Mouse (Mus musculus): ENCODE measurements around the gene Gm960. TPM values are rescaled to one million over a fixed set of nuclear protein-coding genes. Genes with fewer than 3 reads are reported as not detected.

The Gm960 gene
- polyA plus RNA-seq (2012; rRNA removed) = 0.83 and 0.86 TPM in 2 replicates

DNA sequence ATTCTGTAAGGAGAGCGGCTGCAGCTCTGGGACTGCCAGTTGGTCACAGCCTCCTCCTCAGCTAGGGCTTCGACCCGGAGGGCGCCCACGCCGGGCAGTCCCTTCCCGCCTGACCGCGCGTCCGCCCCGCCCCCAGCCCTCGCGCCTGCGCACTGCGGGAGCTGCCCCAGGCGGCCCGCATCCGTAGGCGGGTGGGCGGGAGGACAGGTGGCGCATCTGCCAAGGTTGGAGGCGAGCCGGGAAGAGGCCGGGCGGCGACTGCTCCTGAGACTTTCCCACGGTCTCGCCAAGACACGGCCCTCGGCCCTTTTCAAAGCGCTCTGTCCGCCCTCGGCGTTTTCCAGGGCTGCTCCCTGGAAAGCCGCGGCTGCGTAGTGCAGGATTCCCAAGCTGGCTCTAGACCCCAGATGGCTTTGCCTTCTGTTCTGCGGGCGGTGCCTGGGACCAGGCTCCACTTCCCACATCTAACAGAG lies at the start of gene Gm960:
Gene Gm960, minus strand, starts transcription at position 464 of the 473 bp plus-strand sequence.

DNA sequence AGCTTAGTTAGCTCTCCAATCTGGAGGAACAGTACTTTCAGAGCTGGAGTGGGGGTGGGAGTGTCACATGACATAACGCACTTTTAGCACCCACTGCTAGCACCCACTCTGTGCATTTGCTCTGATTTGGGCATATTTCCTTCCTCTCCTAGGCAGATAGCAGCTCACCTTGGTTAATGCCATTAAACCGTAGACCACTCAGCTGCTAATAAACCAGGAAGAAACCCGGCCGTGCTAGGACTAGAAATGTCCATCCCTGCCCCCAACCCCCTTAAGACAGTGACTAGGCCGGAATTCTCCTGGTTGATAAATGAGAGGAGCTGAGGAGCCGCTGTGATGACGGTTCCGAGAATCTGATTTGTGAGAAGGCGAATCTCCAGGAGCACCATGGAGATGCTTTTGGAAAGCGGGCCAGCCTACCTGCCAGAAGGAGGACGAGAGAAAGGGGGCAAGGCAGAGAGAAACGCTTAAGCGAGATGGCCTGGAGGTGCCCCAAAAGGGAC lies 12.7 kb upstream of the Gm960 start, which contains the start of gene Sptbn2:
Gene Sptbn2, plus strand, starts transcription at position 70 of the 503 bp plus-strand sequence.

DNA sequence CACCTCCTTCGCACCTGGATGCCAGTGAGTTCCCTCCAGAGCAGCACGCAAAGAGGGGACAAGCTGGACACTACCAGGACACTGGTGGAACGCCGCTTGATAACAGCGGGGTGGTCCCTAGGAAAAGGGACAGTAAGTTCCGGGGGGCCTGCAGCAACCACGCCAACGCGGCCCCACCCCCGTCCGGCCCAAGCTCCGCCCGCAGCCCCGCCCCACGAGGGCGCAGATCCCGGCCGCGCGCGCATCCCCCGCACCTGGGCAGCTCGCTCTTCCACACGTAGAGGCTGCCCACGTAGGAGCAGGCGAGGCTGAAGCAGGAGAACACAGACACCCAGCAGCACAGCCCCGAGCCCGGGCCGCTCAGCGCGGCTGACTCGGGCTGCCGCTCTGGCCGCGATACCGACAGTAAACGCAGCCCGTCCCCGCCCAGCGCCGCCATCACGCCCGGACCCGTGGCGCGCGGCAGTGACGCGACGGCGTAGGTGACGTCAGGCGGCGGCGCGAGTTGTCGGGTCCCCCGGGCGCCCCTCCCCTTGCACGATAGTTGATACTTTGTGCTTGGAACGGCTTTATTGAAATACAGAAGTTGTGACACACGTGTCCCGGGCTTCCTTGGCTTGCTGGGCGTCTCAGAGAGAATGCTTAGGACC lies 73.2 kb downstream of the Gm960 start, which contains the start of gene Rce1:
Gene Rce1, minus strand, starts transcription at position 463 of the 650 bp plus-strand sequence.

DNA sequence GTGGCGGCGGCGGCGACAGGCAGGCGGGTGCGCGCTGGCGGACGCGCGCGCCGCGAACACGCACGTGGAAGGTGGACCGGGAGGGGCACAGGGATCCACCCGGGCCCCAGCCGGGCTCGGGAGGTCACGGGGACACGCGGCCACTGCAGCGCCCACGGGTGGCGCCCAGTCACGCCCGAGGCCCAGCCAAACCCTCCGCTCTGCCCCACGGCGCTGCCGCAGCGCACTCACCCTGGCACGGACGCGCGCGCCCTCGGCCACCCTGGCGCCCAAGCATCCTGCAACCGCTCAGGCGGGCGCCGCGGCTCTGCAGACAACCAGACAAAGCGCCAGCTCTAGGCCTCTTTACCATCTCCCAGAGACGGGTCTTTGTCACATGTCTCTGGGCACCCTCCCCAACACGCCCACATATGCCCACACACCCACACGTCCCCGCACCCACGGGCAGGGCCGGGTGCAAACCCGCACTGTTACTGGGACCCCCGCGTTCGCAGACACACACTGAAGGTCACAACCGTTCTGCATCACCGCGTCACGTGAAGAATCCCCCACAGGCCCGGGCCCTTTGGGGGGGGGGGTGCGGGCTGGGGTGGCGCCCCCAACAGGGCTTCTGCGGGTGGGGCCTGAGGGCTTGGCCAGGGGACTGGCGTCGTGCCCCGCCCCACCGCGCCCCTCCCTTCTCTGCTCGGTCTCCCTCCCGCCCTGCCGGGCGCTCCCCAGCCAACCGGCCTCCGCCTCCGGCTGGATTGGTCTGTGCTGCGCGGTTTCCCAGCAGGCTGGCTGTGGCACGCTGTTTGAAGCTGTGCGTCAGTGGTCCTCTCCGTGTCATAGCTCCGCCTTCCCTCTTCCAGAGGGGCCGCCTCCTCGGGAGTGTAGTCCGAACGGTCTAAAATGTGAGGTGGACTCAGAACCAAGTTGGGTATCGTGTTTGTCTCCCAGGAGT lies 83.0 kb downstream of the Gm960 start, which contains the start of gene Lrfn4:
Gene Lrfn4, minus strand, starts transcription at position 517 of the 943 bp plus-strand sequence.

Other genes starting within 250 kb of the Gm960 start
- gene Syt12, start 221.2 kb downstream of the Gm960 start, polyA plus RNA-seq (2012; rRNA removed) = 17.7 and 27.0 TPM in 2 replicates
- gene 2010003K11Rik, start 200.1 kb downstream of the Gm960 start, polyA plus RNA-seq (2012; rRNA removed) = 1.5 and 2.1 TPM in 2 replicates
- 105 and 130 TPM in 2 replicates for gene Pcx, start 188.2 kb downstream of the Gm960 start, polyA plus RNA-seq (2012; rRNA removed)
- 90.2 and 96.9 TPM in 2 replicates for gene Lrfn4, start 83.0 kb downstream of the Gm960 start, polyA plus RNA-seq (2012; rRNA removed)
- gene Rce1, start 73.0 kb downstream of the Gm960 start, polyA plus RNA-seq (2012; rRNA removed) = 174 TPM in 2 replicates
- 1.8 and 2.3 TPM in 2 replicates for gene Sptbn2, start 12.5 kb upstream of the Gm960 start, polyA plus RNA-seq (2012; rRNA removed)
- gene Rbm4b, start 57.8 kb upstream of the Gm960 start, polyA plus RNA-seq (2012; rRNA removed) = 14.7 and 16.6 TPM in 2 replicates
- 45.2 and 82.8 TPM in 2 replicates for gene Rbm4, start 95.2 kb upstream of the Gm960 start, polyA plus RNA-seq (2012; rRNA removed)
- gene Gm21992, start 112.9 kb upstream of the Gm960 start, polyA plus RNA-seq (2012; rRNA removed) = 22.3 and 49.8 TPM in 2 replicates
- gene Rbm14, start 113.0 kb upstream of the Gm960 start, polyA plus RNA-seq (2012; rRNA removed) = 124 and 130 TPM in 2 replicates
- 48.6 and 71.6 TPM in 2 replicates for gene Ccs, start 140.7 kb upstream of the Gm960 start, polyA plus RNA-seq (2012; rRNA removed)
- 0.29 and 0.47 TPM in 2 replicates for gene Ccdc87, start 140.7 kb upstream of the Gm960 start, polyA plus RNA-seq (2012; rRNA removed)
- gene Ctsf, start 156.5 kb upstream of the Gm960 start, polyA plus RNA-seq (2012; rRNA removed) = 443 and 448 TPM in 2 replicates
- 3.2 and 3.8 TPM in 2 replicates for gene Actn3, start 179.2 kb upstream of the Gm960 start, polyA plus RNA-seq (2012; rRNA removed)
- gene Zdhhc24, start 180.0 kb upstream of the Gm960 start, polyA plus RNA-seq (2012; rRNA removed) = 50.8 and 63.0 TPM in 2 replicates
- 9.8 and 13.1 TPM in 2 replicates for gene Bbs1, start 208.0 kb upstream of the Gm960 start, polyA plus RNA-seq (2012; rRNA removed)
- 158 and 220 TPM in 2 replicates for gene Dpp3, start 229.6 kb upstream of the Gm960 start, polyA plus RNA-seq (2012; rRNA removed)
- 12.9 and 17.8 TPM in 2 replicates for gene Peli3, start 244.5 kb upstream of the Gm960 start, polyA plus RNA-seq (2012; rRNA removed)